Mouse (Mus musculus): ENCODE results near the gene Cstf3. TPM values are rescaled to one million over a fixed set of nuclear protein-coding genes. Genes with fewer than 3 reads are reported as not detected.

The Cstf3 gene
- polyA plus RNA-seq, 1 experiment = 2.4 TPM

- Histone ChIP-seq H3K27ac (ENCODE audit: insufficient read depth, low read depth, low read length) (no peak overlapping the region), H3K4me1 (ENCODE audit: control insufficient read depth, insufficient read depth, insufficient read length, low read length) (no peaks in the 10 kb centered on the region), H3K4me3 (ENCODE audit: low read depth, low read length) (no peak overlapping the region), H3K36me3 (ENCODE audit: control insufficient read depth, insufficient read depth, low read length) (peaks cover 5% of the 10 kb centered on the region; the same call in 1 of the 2 replicates), H3K27me3 (ENCODE audit: control insufficient read depth, insufficient read depth, low read length) (no peaks in the 10 kb centered on the region)
- TF ChIP-seq POLR2A (IDR thresholded peaks at IDR 0.05; ENCODE audit: low read depth, low read length) (no peak), CTCF (IDR thresholded peaks at IDR 0.05; ENCODE audit: extremely low read depth, insufficient read length, insufficient replicate concordance, low read depth, low read length) (no peak)
- 59% methylated on average over 1 of the region's 1 CpGs for WGBS
Observed at GRCm38 (mm10) chr2:104603431-104603830, 13.1 kb downstream of the Cstf3 start.

DNA sequence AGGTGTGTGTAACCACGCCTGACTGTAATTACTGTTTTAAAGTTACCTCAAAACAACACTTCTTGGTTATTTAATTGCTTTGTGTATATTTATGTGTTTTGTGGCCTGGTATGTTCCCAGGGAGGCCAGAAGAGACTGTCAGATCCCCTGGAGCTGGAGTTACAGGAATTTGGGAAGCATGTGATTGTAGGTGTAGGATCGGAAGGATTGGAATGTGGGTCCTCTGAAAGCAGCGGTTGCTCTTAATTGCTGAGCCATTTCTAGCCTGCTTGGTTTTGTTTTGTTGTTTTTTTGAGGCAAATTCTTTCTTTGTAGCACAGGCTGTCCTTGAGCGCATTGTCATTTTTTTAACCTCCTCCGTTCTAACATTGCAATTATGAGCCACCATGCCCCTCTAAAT is 14.4 kb downstream of the Cstf3 start:
- H3K36me3 ChIP-seq (ENCODE audit: control insufficient read depth, insufficient read depth, low read length) = peaks cover 8% of the 10 kb centered on the region
- no peak overlapping the region for H3K27ac ChIP-seq (ENCODE audit: insufficient read depth, low read depth, low read length)
- TF ChIP-seq CTCF (IDR thresholded peaks at IDR 0.05; ENCODE audit: extremely low read depth, insufficient read length, insufficient replicate concordance, low read depth, low read length) = no peak
- no peak for TF ChIP-seq POLR2A (IDR thresholded peaks at IDR 0.05; ENCODE audit: low read depth, low read length)
- 86% methylated on average over 5 of the region's 5 CpGs for WGBS
- no peaks in the 10 kb centered on the region for H3K27me3 ChIP-seq (ENCODE audit: control insufficient read depth, insufficient read depth, low read length)
- no peaks in the 10 kb centered on the region for H3K4me1 ChIP-seq (ENCODE audit: control insufficient read depth, insufficient read depth, insufficient read length, low read length)
- no peak overlapping the region for H3K4me3 ChIP-seq (ENCODE audit: low read depth, low read length)

DNA sequence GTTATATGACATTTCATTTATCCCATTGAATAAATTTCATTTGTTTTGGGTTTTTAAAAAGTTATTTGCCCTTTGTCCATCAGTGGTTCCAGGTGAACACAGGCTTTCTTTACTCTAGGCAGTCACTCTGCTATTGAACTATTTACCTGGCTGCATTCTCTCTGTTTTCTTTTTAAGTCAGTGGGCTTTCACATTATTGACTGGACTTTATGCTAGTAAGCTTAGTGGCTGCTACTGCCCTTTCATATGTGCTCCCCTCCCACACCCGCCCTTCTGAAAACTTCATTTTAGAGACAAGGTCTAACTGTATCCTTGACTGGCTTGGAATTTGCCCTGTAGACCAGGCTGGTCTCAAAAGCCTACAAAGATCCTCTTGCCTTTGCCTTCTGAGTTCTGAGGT is 15.2 kb downstream of the Cstf3 start:
- 73% methylated on average over 1 of the region's 1 CpGs for WGBS
- H3K27me3 ChIP-seq (ENCODE audit: control insufficient read depth, insufficient read depth, low read length) = no peaks in the 10 kb centered on the region
- no peaks in the 10 kb centered on the region for H3K4me1 ChIP-seq (ENCODE audit: control insufficient read depth, insufficient read depth, insufficient read length, low read length)
- peaks cover 8% of the 10 kb centered on the region for H3K36me3 ChIP-seq (ENCODE audit: control insufficient read depth, insufficient read depth, low read length)
- TF ChIP-seq CTCF (IDR thresholded peaks at IDR 0.05; ENCODE audit: extremely low read depth, insufficient read length, insufficient replicate concordance, low read depth, low read length) = no peak
- TF ChIP-seq POLR2A (IDR thresholded peaks at IDR 0.05; ENCODE audit: low read depth, low read length) = no peak
- H3K27ac ChIP-seq (ENCODE audit: insufficient read depth, low read depth, low read length) = no peak overlapping the region
- no peak overlapping the region for H3K4me3 ChIP-seq (ENCODE audit: low read depth, low read length)

- TF ChIP-seq CTCF (IDR thresholded peaks at IDR 0.05; ENCODE audit: extremely low read depth, insufficient read length, insufficient replicate concordance, low read depth, low read length) (no peak), POLR2A (IDR thresholded peaks at IDR 0.05; ENCODE audit: low read depth, low read length) (no peak)
- Histone ChIP-seq H3K36me3 (ENCODE audit: control insufficient read depth, insufficient read depth, low read length) (peaks cover 12% of the 10 kb centered on the region), H3K27ac (ENCODE audit: insufficient read depth, low read depth, low read length) (no peak overlapping the region), H3K4me3 (ENCODE audit: low read depth, low read length) (no peak overlapping the region), H3K4me1 (ENCODE audit: control insufficient read depth, insufficient read depth, insufficient read length, low read length) (no peaks in the 10 kb centered on the region), H3K27me3 (ENCODE audit: control insufficient read depth, insufficient read depth, low read length) (no peaks in the 10 kb centered on the region)
- WGBS = 94% methylated on average over 3 of the region's 3 CpGs
Observed at GRCm38 (mm10) chr2:104614786-104615185, 24.5 kb downstream of the Cstf3 start.

DNA sequence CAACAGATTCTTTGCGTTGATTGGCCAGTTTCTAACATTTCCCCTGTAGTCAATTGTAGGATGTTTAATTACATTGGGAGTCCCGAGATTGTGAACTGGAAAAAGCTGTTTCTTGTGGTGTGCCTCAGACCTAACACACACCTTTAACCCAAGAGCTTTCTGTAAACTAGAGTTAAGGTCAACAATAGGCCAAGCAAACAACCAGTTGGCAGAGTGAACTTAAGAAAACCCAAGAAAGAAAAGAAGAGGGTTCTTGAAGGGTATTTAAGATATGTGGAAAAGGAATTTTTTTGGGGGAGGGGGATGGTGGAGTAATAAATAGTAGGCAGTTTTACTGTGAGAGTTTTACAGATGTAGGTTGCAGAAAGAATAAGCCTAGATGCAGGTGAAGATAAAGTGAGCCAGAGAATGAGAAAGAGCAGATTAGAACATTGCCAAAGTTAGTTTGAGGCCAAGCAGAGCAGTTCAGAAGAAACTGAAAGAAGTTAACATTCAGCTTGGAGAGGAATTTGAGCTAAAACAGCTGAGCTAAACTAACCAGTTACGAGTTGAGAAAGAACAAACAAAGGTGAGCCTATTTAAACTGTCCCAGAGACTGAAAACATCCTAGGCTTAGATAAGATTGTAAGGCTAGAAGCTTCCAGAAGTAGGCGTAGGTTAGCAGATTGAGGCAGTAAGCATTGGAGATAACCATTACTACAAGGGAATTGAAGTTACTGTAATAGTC is 25.8 kb downstream of the Cstf3 start:
- WGBS = 72% methylated on average over 4 of the region's 4 CpGs

GRCm38 (mm10) chr2:104658659-104659058 is 68.3 kb downstream of the Cstf3 start:
- no peaks in the 10 kb centered on the region for H3K27me3 ChIP-seq (ENCODE audit: control insufficient read depth, insufficient read depth, low read length)
- no peak overlapping the region for H3K4me3 ChIP-seq (ENCODE audit: low read depth, low read length)
- 93% methylated on average over 1 of the region's 1 CpGs for WGBS
- H3K27ac ChIP-seq (ENCODE audit: insufficient read depth, low read depth, low read length) = no peak overlapping the region
- no peak for TF ChIP-seq CTCF (IDR thresholded peaks at IDR 0.05; ENCODE audit: extremely low read depth, insufficient read length, insufficient replicate concordance, low read depth, low read length)
- TF ChIP-seq POLR2A (IDR thresholded peaks at IDR 0.05; ENCODE audit: low read depth, low read length) = no peak
- H3K36me3 ChIP-seq (ENCODE audit: control insufficient read depth, insufficient read depth, low read length) = peaks cover 38% of the 10 kb centered on the region
- no peaks in the 10 kb centered on the region for H3K4me1 ChIP-seq (ENCODE audit: control insufficient read depth, insufficient read depth, insufficient read length, low read length)

More for the DNA sequence above, 25.8 kb downstream of the Cstf3 start:
- Histone ChIP-seq H3K4me1 (ENCODE audit: control insufficient read depth, insufficient read depth, insufficient read length, low read length) (no peaks in the 10 kb centered on the region), H3K27ac (ENCODE audit: insufficient read depth, low read depth, low read length) (no peak overlapping the region), H3K27me3 (ENCODE audit: control insufficient read depth, insufficient read depth, low read length) (no peaks in the 10 kb centered on the region), H3K36me3 (ENCODE audit: control insufficient read depth, insufficient read depth, low read length) (peaks cover 12% of the 10 kb centered on the region), H3K4me3 (ENCODE audit: low read depth, low read length) (no peak overlapping the region)
- TF ChIP-seq CTCF (IDR thresholded peaks at IDR 0.05; ENCODE audit: extremely low read depth, insufficient read length, insufficient replicate concordance, low read depth, low read length) (no peak), POLR2A (IDR thresholded peaks at IDR 0.05; ENCODE audit: low read depth, low read length) (no peak)

GRCm38 (mm10) chr2:104663372-104664100 is 73.2 kb downstream of the Cstf3 start:
- H3K4me3 ChIP-seq (ENCODE audit: low read depth, low read length) = no peak overlapping the region
- H3K27ac ChIP-seq (ENCODE audit: insufficient read depth, low read depth, low read length) = no peak overlapping the region
- WGBS = 65% methylated on average over 8 of the region's 8 CpGs

More at GRCm38 (mm10) chr2:104663372-104664100, 73.2 kb downstream of the Cstf3 start:
- TF ChIP-seq CTCF (IDR thresholded peaks at IDR 0.05; ENCODE audit: extremely low read depth, insufficient read length, insufficient replicate concordance, low read depth, low read length) (no peak), POLR2A (IDR thresholded peaks at IDR 0.05; ENCODE audit: low read depth, low read length) (no peak)
- Histone ChIP-seq H3K4me1 (ENCODE audit: control insufficient read depth, insufficient read depth, insufficient read length, low read length) (no peaks in the 10 kb centered on the region), H3K36me3 (ENCODE audit: control insufficient read depth, insufficient read depth, low read length) (peaks cover 37% of the 10 kb centered on the region), H3K27me3 (ENCODE audit: control insufficient read depth, insufficient read depth, low read length) (no peaks in the 10 kb centered on the region)

Measured in small intestine, adult 2 months (tissue).